Mouse (Mus musculus): ENCODE results near the gene Ube4b.

The Ube4b gene

DNA sequence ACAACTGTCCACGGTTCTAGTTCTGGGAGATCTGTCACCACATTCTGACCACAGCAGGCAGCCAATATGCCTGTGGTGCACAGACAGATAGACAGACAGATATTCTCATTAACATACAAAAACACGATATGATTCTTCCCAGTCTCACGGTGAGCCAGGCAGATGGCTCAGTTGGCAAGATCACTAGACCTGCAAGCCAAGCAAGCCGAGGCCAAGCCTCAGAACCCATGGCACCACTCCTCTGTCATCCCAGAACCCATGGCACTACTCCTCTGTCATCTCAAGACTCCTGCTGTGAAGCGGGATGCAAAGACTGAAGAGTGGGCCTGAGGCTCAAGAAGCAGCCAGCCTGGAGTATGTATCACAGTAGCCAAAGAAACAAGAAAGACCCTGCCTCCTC lies 3.0 kb upstream of the Ube4b start:
- DNase-seq: no peak

DNA sequence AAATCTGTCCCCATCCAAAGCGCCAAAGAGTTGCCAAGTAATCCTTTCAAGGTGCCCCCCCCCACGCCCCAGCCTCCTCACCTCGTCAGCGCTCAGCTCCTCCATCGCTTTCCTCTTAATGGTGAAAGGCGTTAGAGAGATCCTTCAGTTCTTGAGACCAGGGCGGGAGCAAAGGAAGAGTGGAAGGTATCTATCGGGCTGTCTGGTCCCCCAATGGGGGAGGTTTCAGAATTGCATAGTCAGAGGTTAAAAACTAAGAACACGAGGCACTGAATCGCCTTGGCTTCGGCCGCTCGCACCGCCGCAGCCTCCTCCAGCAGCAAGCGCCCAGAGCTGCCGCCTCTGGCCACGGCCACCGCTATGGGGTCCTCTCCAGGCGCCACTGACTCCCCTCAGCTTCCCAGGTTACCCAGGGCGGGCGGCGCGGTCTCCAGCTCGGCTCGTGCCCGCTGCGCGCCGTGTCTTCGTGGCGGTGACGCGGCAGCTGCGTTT lies 702 bp downstream of the Ube4b start:
- DNase-seq: no peak

DNA sequence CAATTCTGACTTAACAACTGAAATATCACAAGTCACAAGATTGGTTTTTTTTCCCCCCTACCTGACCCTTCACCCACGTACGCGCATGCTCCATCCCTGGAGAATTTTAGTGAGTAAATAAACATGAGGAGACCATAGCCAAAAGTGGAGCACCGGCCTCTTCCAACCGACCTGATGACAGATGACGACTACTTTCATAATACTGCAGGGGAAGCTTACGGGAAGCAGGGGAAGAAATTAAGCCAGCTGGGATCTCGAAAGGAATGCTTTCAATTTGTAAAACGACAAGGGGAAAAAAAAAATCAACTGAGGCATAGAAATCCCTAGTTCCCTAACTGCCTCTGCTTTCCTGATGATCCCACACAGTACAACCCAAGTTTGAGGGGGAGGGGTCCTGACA lies 1.8 kb downstream of the Ube4b start:
- no peak for DNase-seq

DNA sequence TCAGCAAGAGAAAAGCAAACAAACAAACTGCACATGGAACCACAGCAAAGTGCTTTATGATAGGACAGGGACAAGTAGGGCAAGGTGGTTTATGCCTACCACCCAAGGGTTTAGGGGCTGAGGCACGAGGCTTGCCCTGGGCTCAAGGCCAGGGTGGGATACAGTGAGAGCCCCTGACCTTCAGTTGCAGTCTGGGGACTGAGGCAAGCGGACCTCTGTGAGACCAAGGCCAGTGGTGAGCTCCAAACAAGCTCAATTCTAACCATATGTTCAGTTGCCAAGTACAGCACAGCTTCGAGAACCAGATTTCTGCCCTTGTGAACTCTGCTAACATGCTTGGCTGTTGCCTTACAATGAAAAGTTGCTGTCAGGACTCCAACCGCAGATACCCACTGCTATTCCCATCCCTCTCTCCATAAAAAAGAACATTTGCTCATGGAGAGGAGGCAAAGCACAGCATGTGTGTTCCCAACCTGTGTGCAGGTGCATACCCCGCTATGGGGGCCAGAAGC lies 8.6 kb downstream of the Ube4b start:
- DNase-seq: no peak

DNA sequence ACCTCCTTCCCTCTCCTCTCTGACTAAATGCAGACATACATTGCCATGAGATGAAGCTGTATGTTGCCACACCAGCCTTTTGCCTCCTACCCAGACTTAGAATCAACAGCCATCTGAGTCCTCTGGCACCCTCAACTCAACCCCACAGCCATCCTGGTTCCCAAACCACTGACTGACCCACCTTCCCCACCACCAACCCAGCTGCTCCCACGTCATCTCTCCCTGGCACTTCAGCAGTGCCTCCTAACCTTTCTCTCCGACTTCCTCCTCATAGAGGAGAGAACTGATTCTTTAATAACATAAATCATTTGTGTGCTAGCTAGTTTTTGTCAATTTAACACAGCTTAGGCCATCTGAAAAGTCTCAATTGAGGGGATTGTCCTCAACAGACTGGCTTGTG lies 9.6 kb downstream of the Ube4b start:
- no peak for DNase-seq

DNA sequence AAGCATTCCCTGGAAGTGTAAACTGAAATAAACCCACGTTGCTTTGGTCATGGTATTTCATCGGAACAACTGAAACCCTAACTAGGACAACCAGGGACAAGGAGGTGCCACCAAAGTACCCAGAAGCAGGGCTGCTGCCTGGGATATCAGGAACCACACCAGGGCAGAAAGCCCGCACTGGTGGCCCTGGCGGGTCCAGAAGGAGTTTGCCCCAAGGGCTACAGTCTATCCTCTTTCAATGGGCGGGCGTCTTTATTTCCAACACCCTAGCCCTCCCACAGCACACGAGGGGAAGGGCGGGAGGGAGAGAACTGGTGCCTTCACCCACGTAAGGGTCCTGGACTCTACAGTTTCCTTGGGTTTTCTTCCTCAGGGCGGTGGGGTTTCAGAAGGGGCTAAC lies 10.1 kb downstream of the Ube4b start:
- DNase-seq: no peak

DNA sequence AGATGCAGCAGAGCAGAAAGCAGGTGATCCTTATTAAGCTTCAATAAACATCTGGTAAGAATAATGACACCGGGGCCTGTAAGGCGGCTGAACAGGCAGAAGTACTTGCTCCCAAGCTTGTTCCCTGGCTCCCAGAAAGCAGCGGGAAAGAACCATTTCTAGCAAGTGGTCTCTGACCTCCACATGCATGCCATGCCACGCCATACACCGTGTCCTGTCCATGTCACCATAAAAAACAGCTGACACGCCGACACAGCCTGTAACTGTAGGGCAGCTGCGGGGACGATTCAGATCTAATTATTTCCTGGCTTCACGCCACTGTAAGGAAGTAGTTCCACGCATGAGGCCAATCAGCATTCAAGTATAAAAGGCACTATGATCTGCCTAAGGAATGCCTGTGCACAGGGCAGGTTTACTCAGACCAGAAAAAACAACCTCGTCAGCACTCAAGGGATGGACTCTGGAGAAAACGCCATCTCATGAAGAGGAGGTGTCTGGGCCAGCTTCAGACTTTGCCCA lies 10.8 kb downstream of the Ube4b start:
- DNase-seq: no peak

DNA sequence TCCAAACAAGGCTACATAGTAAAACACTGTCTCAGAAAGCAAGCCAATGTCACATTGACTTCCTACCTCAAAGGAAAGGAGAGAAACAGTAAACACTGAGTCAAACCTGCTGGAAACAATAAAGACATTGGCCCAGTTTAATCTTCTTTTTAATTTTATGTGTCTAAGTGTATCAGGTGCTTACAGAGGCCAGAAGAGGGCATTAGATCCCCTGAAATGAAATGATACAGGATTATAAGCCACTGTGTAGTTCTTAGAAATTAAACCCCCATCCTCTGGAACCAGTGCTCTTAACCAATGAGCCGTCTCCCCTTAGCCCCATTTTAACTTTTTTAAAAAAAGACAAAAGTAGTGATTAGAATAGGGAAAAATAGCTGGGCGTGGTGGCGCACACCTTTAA lies 12.3 kb downstream of the Ube4b start:
- DNase-seq: no peak

DNA sequence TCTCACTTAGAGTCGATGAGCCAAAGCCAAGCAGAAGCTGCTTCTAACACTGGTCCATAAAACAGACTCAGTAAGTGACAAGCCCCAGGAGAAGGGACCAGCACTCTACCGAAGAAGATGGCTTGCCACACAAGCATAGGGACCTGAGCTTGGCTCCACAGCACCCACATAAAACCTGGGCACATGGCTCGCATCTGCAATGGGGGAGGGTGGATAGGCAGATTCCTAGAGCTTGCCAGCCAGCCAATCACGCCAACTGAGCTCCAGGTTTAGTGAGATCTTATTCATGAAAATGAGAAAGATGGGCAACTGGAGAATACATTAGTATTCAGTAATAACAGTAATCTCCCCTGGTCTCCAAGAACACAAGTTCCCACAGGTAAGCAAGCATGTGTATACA lies 16.8 kb downstream of the Ube4b start:
- DNase-seq: no peak

DNA sequence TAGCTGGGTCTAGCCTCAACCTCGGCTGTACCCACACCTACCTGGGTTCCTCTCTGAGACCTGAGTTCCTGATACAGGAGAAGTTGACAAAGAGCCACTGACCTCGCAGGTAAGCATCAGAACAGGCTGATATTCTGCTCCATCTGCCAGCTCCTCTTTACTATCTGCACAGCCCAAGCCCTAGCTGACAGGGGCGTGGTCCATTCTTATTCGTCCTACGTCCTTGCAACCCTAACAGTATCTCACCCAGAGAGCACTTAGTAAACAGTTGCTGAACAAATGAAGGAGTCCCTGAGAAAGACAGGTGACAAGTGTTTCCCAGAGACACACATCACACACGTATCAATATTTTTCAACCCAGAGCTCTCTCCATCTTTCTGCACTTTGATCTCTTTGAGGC lies 18.2 kb downstream of the Ube4b start:
- no peak for DNase-seq

DNA sequence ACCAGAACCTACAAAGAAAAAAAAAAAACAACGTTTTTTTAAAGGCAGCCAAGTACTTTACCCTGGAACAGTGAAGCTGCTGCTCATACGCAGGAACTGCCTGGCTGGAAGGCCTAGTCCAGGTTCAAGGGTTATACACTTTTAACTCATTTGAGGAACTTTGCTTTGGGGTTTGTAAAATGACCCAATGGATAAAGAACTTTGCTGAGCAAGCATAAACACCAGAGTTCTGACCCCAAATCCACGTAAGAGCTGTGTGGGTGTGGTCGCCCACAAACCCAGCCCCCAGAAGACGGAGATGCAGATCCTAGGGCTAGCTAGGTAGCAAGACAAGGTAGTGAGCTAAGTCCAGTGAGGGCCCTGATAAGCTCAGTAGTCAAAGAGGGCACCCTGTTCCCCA lies 19.1 kb downstream of the Ube4b start:
- no peak for DNase-seq

DNA sequence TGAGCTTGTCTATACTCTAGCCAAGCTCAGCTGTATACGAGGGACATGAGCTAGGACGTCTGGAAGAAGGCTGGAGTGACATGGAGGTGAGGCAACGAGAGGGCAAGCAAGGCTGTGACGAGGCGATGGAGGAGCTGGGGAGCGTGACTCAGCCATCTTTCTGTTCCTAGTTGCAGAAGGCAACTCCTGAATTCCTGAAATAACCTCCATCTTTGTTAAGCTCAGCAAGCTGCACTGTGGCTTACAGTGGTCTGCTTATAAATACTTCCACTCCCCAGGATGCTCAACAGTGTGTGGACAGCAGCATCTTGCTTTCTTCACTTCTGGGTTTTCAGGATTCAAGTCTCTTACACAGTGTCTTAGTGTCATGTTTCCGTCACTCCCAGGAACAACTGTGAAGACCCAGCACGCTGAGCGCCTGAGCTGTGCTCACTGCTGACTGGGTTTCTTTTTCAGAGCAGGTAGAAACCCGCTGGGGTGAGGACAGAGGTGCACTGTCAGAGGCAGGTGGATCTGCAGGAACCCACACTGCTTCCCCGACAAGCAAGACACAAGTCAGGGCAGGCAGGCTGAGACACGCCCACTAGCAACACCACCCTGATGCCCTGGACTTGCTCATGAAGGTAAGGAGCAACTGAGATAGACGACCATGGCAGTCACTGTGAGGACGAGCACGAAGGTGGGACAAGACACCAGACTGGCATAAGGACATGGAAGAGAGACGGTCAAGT lies 20.7 kb downstream of the Ube4b start:
- DNase-seq: no peak

DNA sequence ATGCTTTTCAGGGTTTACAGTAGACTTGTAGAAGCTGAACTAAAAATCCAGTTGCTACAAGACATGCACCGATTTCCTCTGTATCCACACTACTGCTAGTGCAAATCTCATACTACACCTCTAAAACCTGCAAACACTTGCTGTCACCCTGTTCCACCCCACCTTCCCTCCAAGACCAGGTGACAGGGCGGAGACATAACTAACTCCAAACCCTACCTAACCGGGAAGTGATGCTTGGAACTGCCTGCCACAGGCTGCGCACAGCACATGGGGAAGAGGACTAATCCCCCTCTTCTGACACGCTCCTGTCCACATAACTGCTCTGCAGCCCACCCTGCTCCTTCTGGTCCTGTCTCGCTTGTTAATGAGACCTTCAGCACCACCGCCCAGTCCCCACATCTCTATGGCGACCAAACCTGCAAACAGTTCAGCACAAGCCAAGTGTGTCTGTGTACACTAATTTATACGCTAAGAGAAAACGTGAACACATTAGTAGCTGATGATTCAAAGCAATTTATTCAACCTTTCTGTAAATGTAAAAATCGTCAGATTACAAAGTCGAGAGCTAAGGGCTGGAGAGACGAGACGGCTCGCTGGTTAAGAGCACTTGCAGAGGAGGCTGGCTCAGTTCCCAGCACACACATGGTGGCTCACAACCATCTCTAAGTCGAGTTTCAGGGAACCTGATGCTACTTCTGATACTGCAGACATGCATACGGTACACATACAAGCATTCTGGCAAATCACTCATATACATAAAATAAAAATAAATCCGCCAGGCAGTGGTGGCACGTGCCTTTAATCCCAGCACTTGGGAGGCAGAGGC lies 21.7 kb downstream of the Ube4b start:
- DNase-seq: no peak

DNA sequence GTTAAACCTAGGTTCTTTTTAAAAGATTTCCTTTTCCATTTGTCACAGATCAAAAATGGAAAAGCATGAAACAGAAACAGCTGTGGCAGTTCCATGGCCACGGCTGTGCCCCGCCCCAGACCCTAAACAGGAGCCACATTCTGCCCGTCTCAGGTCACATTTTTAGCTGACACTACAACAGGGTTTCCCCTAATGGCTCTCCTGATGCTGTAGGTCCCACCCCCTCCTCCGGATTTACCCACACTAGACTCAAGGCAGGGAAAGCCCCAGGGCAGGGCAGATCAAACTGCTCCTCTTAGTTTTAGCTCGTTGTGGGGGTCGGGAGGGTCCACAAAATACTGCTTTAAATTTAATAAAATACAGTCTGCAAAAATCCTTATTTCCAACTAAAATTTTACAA lies 23.5 kb downstream of the Ube4b start:
- no peak for DNase-seq

DNA sequence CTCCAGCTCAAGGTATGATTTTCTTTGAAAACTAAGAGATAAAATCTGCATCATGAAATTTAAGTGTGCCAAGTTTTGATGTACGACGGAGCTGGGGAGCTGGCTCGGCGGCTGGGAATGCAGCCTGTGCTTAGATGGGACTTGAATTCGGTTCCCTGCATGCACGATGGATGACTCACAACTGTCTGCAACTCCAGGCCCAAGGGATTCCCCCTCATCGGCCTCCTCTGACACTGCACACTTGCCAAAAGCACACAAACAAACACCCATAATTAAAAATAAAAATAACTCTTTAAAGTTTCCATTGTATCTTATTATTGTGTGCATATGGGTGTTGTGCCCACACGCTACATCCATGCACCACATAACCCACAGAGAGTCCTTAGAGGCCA lies 25.0 kb downstream of the Ube4b start:
- no peak for DNase-seq

DNA sequence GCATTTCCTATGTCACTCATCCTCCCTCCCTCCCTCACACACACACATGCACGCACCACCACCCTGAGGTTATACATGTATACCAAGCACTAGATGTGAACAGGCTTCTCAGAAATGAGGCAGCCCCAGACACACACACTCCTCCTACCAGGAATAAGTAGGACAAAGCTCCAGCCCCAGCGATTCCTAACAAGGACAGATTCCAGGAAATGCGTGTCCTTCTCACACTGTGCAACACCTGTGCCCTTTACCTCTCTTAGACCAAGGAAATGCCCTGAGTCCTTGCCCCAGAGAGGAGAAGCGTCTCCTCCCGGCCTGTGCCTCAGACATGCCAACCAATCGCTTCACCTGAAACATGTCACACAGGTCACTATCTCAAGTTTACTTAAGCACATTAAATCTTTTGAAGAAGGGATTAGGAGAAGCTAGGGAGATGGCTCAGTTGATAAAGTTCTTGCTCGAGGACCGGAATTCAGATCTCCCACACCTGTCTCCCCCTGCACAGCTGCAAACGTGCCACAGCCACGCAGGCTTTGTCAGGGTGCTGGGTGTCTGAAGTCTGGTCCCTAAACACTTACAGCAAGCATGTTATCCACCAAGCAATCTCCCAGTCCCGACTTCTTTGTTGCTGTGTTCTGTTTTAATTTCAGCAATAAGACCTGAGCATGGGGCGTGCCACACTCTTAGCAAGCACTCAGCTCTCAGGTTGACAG lies 25.5 kb downstream of the Ube4b start:
- no peak for DNase-seq

DNA sequence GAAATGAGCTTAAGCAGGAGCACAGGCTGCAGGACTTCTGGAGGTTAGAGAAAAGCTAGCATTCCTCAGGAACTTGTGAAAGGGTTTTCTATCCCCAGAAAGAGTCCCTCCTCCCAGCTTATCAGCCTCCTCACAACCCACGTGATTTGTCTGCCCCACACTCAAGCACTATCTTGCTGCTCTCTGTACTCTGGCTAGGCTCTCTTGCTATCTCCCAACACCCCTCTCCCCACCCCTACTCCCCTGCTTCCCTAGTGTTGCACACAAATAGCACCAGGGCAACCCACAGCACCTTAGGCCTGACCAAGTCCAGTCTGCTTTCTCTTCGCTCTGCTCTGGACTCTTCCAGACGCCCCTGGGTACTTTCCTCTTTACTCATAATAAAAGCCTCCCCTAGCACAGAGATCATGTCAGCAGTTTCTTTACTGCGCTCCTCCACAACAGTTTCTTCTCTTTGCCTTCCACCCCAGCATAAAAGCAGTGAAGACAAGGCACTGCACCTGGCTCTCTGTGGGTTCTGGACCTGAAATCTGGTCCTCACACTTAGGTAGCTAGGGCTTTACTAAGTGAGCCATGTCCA lies 27.1 kb downstream of the Ube4b start:
- no peak for DNase-seq

DNA sequence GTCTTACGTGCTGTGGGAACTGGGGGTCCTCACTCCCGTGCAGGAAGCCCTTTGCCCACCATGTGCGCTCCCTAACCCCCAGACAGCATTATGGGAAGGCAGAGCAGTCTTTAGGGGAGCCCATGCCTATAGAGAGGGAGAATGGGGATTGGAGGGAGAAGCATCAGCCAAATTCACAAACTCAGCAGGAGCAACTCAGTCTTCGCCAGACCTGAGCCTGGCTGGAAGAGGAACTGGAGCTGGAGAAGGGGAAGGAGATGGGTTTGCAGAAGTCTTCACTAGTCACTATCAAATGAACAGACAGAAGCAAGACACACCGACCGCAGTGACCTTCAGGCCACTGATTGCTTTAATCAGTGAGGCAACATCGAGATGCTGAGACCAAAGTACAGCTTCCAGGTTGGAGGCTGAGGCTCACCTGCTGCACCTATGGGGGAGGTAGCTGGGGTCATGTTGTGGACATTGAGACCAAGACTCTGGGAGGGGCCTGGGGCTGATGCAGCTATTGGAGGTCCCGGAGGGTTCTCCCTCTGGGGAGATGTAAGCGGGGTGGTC lies 28.3 kb downstream of the Ube4b start:
- no peak for DNase-seq

DNA sequence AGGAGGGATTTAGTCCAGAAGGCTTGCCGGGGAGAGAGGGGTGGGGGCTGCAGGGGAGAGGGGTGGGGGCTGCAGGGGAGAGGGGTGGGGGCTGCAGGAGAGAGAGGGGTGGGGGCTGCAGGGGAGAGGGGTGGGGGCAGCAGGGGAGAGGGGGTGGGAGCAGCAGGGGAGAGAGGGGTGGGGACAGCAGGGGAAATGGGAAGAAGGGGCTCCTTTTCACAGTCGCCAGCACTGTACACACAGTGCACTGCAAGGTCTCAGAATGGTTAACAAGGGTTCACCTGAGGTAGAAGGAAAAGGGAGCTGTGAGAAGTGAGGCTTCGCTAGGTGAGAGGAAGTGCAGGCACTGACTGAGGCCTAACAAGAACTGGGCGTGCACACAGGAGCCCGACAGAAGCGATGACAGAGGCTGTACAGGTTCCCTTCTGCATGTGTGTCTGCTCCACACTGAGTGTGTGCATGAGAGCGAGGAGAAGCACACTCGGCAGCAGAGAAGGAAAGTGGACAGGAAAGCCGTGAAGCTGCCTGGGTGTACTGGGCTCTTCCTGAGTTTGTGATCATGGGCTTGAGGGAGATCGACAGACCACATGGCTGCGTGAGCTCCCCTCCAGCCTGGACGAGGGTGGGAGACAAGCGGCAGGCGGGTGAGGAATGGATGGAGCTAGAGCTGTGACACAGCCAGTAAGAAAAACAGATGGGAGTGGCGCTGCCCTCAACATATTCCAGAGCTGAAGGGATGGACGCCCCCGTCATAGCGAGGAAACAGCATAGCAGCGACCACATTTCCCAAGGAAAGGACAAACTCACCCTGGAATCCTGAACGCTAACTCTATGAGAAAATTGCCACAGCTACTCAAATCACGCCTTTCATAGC lies 29.9 kb downstream of the Ube4b start:
- no peak for DNase-seq

DNA sequence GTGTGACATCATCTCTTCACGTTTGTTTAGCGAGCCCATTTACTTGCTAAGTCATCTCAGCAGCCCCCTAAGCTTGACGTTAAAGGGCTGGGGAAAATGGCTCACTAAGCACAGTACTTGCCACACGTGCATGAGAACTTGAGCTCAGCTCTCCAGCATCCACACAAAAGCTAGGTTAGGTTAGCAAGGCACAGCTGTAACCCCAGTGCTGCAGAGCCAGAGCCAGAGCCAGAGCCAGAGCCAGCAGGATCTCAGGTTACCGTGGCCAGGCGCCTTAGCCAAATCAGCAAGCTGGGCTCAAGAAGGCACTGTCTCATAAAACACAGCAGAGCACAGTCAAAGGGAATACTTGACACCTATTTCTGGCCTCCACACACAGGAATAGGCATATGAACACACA lies 31.0 kb downstream of the Ube4b start:
- DNase-seq: no peak

DNA sequence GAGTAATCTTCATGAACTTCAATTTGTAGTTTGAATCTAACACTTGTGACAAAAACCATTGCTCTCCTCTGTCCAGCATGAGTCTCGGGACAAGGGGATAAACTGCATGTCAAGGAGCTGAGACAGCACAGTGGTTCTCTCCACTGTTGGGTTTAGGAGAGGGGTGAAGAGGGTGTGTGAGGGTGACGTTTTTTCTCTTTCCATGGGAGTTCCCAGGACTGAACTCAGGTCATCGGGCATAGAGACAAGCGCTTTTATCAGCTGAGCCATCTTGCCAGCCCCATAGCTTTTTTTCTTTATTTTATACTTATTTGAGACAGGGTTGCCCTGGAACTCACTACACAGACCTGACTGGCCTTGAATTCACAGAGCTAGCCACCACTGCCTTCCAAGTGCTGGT lies 32.3 kb downstream of the Ube4b start:
- no peak for DNase-seq
